Mouse (Mus musculus): ENCODE results near the gene Crybg2.

- no peak for TF ChIP-seq POLR2A (IDR thresholded peaks at IDR 0.05; ENCODE audit: control insufficient read depth, extremely low read depth, insufficient read depth, low read length, poor library complexity)
- TF ChIP-seq CTCF (IDR thresholded peaks at IDR 0.05; ENCODE audit: borderline replicate concordance, control insufficient read depth, extremely low read depth, insufficient read depth, low read length, poor library complexity), result no peak
Measured at GRCm38 (mm10) chr4:134138857-134139256, 78.2 kb downstream of the Crybg2 start.
